Mouse (Mus musculus) lung, adult 2 months (tissue): Measurements from ENCODE around the gene Mrgpre. TPM values are rescaled to one million over a fixed set of nuclear protein-coding genes. Genes with fewer than 3 reads are reported as not detected.

Experiments used
- DNase-seq: peaks from one replicate; pipeline ENCODE4 v3.0.0; 2022
- H3K4me1 ChIP-seq: fragments of 200-500 bp; 2 replicates; pipeline ENCODE4 v1.6.1; 2011; ENCODE audit warnings: low read length; ENCODE audit not compliant: control insufficient read depth, insufficient read depth
- H3K4me3 ChIP-seq: fragments of 200-500 bp; replicated peaks from 2 replicates; pipeline ENCODE3; 2011; ENCODE audit warnings: low read depth, mild to moderate bottlenecking, control low read depth, low read length; ENCODE audit errors: extremely low read depth
- CTCF ChIP-seq: fragments of 200-500 bp; IDR thresholded peaks from 2 replicates; pipeline ENCODE4 v1.5.1; 2011; ENCODE audit warnings: mild to moderate bottlenecking, low read length, control low read depth; ENCODE audit not compliant: insufficient read depth
- POLR2A ChIP-seq: fragments of 200-500 bp; IDR thresholded peaks from 2 replicates; pipeline ENCODE4 v1.6.1; 2011; ENCODE audit warnings: low read depth, mild to moderate bottlenecking, control low read depth, low read length, borderline replicate concordance; ENCODE audit errors: extremely low read depth
- WGBS: fragments of 180-500 bp; shearing (Covaris S2); methylation state at CpG from one replicate; pipeline ENCODE4 v1.1.7; 2018; 5-methylcytosine and 5-hydroxymethylcytosine counted together
- polyA plus RNA-seq: library from polyadenylated mRNA; depleted of rRNA; stranded (reverse); fragments of >200 nt; gene quantifications from 2 replicates; pipeline ENCODE4 v1.2.3, GENCODE M21; 2012

The Mrgpre gene
- polyA plus RNA-seq, 1 experiment: 3.2 TPM

GRCm38 (mm10) chr7:143757696-143758095 lies 26.6 kb downstream of the Mrgpre start:
- 59% methylated on average over 3 of the region's 3 CpGs for WGBS
- TF ChIP-seq CTCF (no peak), POLR2A (no peak)
- DNase-seq: no peak

GRCm38 (mm10) chr7:143757027-143757390 lies 27.3 kb downstream of the Mrgpre start:
- under 1% methylated on average over 15 of the region's 15 CpGs for WGBS
- Histone ChIP-seq H3K4me1 (no peaks in the 10 kb centered on the region), H3K4me3 (peak overlapping the region; percentile 55)
- TF ChIP-seq CTCF (no peak), POLR2A (no peak)
- DNase-seq: peak; percentile 74

More at GRCm38 (mm10) chr7:143757696-143758095, 26.6 kb downstream of the Mrgpre start:
- H3K4me1 ChIP-seq: no peaks in the 10 kb centered on the region
- H3K4me3 ChIP-seq: no peak overlapping the region

GRCm38 (mm10) chr7:143756125-143757026 lies 27.9 kb downstream of the Mrgpre start, which contains the start of gene Osbpl5:
Osbpl5 (minus strand) TSS chr7:143756985.
- 25% methylated on average over 22 of the region's 22 CpGs for WGBS
- H3K4me1 ChIP-seq: no peaks in the 10 kb centered on the region; the same call in 1 of the 2 replicates
- no peak for DNase-seq
- TF ChIP-seq CTCF: no peak
- TF ChIP-seq POLR2A: no peak
- H3K4me3 ChIP-seq: peak within 1 kb of the TSS; percentile 55

- no peak for DNase-seq
- H3K4me3 ChIP-seq: no peak overlapping the region
- no peak for TF ChIP-seq POLR2A
- no peak for TF ChIP-seq CTCF
Measured at GRCm38 (mm10) chr7:143755357-143756124, 28.8 kb downstream of the Mrgpre start.

GRCm38 (mm10) chr7:143753990-143754715 lies 30.1 kb downstream of the Mrgpre start:
- peak; percentile 51 for DNase-seq
- WGBS: 40% methylated on average over 5 of the region's 5 CpGs
- TF ChIP-seq POLR2A (no peak), CTCF (peak; percentile 89)

More at GRCm38 (mm10) chr7:143755357-143756124, 28.8 kb downstream of the Mrgpre start:
- WGBS: 77% methylated on average over 9 of the region's 9 CpGs
- H3K4me1 ChIP-seq: no peaks in the 10 kb centered on the region; the same call in 1 of the 2 replicates

GRCm38 (mm10) chr7:143752606-143753005 lies 31.7 kb downstream of the Mrgpre start:
- H3K4me1 ChIP-seq: no peaks in the 10 kb centered on the region; the same call in 1 of the 2 replicates
- no peak for TF ChIP-seq POLR2A
- no peak for TF ChIP-seq CTCF
- 87% methylated on average over 3 of the region's 3 CpGs for WGBS

More at GRCm38 (mm10) chr7:143753990-143754715, 30.1 kb downstream of the Mrgpre start:
- Histone ChIP-seq H3K4me3 (no peak overlapping the region), H3K4me1 (no peaks in the 10 kb centered on the region; the same call in 1 of the 2 replicates)

GRCm38 (mm10) chr7:143752056-143752455 lies 32.2 kb downstream of the Mrgpre start:
- 57% methylated on average over 4 of the region's 4 CpGs for whole genome bisulfite sequencing
- no peak for TF ChIP-seq POLR2A
- no peak for TF ChIP-seq CTCF
- DNase-seq: no peak
- Histone ChIP-seq H3K4me3 (no peak overlapping the region), H3K4me1 (no peaks in the 10 kb centered on the region; the same call in 1 of the 2 replicates)

More at GRCm38 (mm10) chr7:143752606-143753005, 31.7 kb downstream of the Mrgpre start:
- DNase-seq: no peak
- no peak overlapping the region for H3K4me3 ChIP-seq

GRCm38 (mm10) chr7:143751380-143751779 lies 32.9 kb downstream of the Mrgpre start:
- Histone ChIP-seq H3K4me1 (no peaks in the 10 kb centered on the region; the same call in 1 of the 2 replicates), H3K4me3 (no peak overlapping the region)
- WGBS: 61% methylated on average over 1 of the region's 1 CpGs
- no peak for DNase-seq
- TF ChIP-seq POLR2A (no peak), CTCF (no peak)

- Histone ChIP-seq H3K4me1 (no peaks in the 10 kb centered on the region; the same call in 1 of the 2 replicates), H3K4me3 (no peak overlapping the region)
- no peak for TF ChIP-seq POLR2A
- no peak for TF ChIP-seq CTCF
- DNase-seq: no peak
- 63% methylated on average over 3 of the region's 3 CpGs for WGBS
Measured at GRCm38 (mm10) chr7:143749045-143749444, 35.3 kb downstream of the Mrgpre start.
